Mouse (Mus musculus): ENCODE results near the gene Lrp4. TPM values are rescaled to one million over a fixed set of nuclear protein-coding genes. Genes with fewer than 3 reads are reported as not detected.
A peak's percentile ranks its signal among the peaks of the same experiment; 100 is the strongest.

Lrp4 gene
- polyA plus RNA-seq, 1 experiment = 15.6 TPM

- DNase-seq (ENCODE audit: extremely low spot score in 1 of 2, low spot score in 1 of 2) = no peak
Measured at GRCm38 (mm10) chr2:91452658-91453057, 4.7 kb upstream of the Lrp4 start.

- DNase-seq (ENCODE audit: extremely low spot score in 1 of 2, low spot score in 1 of 2) = no peak
Measured at GRCm38 (mm10) chr2:91453231-91454075, 3.9 kb upstream of the Lrp4 start.

DNA sequence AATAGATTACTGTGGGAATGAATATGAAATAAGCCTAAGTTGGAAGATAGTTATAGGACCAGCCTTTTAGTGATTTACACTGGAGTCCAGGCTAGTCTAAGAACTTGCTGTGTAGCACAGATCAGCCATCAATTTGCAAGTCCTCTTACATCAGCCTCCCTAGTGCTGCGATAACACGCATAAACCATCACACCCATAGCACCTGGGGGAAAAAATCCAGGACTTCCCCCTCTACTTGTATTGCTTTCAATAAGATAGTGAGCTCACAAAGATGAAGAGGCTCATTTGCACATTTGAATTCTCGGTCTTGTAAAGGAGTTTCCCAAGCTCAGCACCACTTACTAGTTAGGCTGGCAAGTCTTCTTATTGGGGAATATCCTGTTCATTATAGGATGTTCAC, 2.9 kb upstream of the Lrp4 start:
- no peak for DNase-seq (ENCODE audit: extremely low spot score in 1 of 2, low spot score in 1 of 2)

- peak in 1 of 2 experiments; percentile 79 for DNase-seq (ENCODE audit: extremely low spot score in 1 of 2, low spot score in 1 of 2)
Measured at GRCm38 (mm10) chr2:91455826-91456225, 1.5 kb upstream of the Lrp4 start.

DNA sequence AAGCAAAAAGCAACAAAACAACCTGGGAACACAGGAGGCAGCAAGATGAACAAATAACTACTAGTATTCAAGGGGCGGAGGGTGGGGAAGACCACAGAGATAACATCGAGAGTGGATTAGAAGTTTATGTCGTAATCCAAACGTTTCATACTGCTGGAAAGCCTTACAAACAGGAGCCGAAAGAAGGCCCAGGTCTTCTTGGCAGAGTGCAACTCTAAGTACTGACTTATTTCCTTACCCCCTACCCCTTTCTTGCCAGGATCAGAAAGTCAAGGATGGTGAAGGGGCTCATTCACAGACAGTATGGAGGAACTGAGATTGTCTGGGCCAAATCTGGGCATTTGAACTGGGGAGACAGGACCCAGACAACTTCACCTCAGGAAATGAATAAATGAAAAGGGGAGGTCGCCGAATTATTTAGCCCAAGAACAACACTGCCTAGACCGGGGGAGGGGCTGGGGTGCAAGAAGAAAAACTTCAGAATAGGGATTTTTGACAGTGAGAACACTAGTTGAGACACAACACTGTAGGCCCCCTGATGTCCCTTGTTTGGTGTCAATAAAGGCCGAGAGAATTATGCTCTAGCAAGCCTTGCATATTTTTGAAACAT, 715 bp upstream of the Lrp4 start:
- no peak for DNase-seq (ENCODE audit: extremely low spot score in 1 of 2, low spot score in 1 of 2)

DNA sequence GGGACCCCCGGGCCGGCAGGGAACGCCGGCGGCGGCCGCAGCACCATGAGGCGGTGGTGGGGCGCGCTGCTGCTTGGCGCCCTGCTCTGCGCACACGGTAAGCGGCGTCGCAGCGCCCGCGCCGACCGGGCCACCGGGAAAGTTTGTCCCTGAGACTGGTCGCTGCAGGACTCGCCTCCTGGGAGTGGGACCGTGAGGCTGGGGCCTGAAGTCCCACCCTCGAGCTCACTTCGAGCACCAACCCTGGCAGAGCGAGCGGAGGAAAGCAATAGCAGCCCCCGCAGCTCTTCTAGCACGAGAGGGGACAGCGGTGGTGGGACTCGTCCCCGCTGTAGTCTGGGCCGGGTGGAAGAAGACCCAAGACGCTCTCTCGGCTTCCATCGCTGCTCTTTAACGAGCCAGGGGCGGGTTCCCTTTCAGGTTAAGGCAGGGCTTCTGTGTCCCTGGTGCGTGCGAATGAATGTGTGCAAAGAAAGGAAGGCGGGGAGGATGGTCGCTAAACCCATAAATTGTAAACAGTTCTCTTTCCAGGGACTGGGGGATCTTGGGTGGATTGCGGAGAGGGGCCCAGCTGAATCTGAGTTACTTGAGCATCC, 443 bp downstream of the Lrp4 start:
- DNase-seq (ENCODE audit: extremely low spot score in 1 of 2, low spot score in 1 of 2) = peak in 1 of 2 experiments; percentile 9

GRCm38 (mm10) chr2:91458252-91458672, 951 bp downstream of the Lrp4 start:
- peak in 1 of 2 experiments; percentile 15 for DNase-seq (ENCODE audit: extremely low spot score in 1 of 2, low spot score in 1 of 2)

- peak in 1 of 2 experiments; percentile 56 for DNase-seq (ENCODE audit: extremely low spot score in 1 of 2, low spot score in 1 of 2)
Measured at GRCm38 (mm10) chr2:91458673-91459391, 1.5 kb downstream of the Lrp4 start.

DNA sequence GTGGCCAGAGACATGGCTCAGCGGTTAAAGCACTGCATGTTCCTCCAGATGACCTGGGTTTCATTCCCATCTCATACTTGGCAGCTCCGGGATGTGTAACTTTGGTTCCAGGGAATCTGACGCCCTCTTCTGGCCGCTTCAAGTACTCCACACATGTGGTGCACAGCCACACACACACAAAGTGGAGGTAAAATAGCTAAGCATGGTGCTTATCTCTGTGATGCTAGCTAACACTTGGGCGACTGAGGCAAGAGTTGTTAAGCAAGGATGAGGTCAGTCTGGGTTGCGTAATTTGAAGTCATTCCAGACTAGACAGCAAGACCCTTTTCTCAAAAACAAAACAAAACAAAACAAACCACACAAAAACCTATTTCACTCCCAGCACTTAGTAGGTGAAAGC, 2.8 kb downstream of the Lrp4 start:
- DNase-seq (ENCODE audit: extremely low spot score in 1 of 2, low spot score in 1 of 2) = no peak

GRCm38 (mm10) chr2:91460771-91461170, 3.5 kb downstream of the Lrp4 start:
- DNase-seq (ENCODE audit: extremely low spot score in 1 of 2, low spot score in 1 of 2) = no peak

- no peak for DNase-seq (ENCODE audit: extremely low spot score in 1 of 2, low spot score in 1 of 2)
Measured at GRCm38 (mm10) chr2:91461341-91461740, 4.0 kb downstream of the Lrp4 start.

DNA sequence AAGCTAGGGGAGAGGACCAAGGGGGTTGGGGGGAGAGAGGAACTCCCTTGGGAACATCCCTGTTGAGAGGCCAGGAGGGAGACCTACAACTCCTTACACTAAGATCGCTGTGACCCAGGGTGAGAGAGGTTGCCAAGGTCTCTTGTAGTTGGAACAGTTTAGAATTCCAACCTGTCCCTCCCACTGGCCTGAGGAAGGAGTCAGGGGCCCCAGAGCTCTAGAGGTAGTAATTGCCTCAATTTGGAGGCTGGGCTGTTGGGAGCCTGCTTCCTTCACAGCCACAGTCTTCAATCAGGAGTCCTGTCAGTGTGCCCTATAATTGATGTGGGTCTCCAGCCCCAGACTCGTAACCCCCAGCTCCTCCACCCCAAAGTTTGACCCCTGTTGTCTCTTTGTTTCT, 4.9 kb downstream of the Lrp4 start:
- DNase-seq (ENCODE audit: extremely low spot score in 1 of 2, low spot score in 1 of 2) = no peak

- no peak for DNase-seq (ENCODE audit: extremely low spot score in 1 of 2, low spot score in 1 of 2)
Measured at GRCm38 (mm10) chr2:91462681-91463080, 5.4 kb downstream of the Lrp4 start.

- no peak for DNase-seq (ENCODE audit: extremely low spot score in 1 of 2, low spot score in 1 of 2)
Measured at GRCm38 (mm10) chr2:91465934-91466333, 8.6 kb downstream of the Lrp4 start.

DNA sequence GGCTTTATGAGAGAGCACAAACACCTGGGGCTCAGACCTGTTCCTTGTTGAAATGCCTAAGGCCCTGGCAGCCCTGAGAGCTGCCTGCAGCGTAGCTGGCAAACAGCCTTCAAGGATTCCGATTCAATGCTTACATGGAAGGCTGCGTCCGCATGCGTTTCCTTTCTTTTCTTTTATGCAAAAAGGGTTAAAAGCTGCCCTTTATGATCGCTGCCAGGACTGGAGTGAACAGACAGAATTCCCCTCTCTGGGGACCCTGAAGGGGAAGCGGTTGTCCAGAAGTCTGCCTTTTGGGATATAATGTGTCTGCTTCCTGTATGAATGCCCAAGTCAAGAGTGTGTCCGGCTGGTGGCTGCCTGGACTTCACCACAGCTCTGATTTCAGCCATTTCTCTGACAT, 10.3 kb downstream of the Lrp4 start:
- no peak for DNase-seq (ENCODE audit: extremely low spot score in 1 of 2, low spot score in 1 of 2)

DNA sequence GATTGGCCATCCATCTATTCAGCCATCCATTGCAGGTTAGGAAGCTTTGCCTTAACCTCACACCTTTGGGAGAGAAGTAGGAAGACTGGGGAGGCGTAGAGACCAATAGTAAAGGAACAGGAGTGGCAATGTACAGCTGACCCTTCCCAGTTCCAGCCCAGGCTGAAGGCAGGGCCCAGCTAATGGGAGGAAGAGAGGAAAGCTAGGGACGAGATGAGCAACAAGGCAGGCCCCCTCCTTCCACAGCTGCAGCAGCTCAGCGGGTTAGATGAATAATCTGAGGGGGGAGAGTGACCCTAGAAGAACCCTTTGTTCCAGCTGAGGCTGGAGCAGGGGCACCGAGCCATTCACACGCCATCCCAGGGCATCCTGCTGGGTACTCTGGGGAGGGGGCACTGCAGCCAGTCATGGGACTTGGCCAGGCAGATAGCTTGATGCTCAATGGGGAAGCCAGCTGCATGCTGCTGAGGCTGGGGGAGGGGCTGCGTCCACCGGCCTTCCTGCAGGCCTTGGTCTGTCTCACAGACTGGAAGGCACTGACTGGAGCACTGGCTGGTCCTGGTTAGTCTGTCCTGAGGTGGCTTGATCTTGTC, 12.8 kb downstream of the Lrp4 start:
- DNase-seq (ENCODE audit: extremely low spot score in 1 of 2, low spot score in 1 of 2) = peak; percentile 41 to 48

DNA sequence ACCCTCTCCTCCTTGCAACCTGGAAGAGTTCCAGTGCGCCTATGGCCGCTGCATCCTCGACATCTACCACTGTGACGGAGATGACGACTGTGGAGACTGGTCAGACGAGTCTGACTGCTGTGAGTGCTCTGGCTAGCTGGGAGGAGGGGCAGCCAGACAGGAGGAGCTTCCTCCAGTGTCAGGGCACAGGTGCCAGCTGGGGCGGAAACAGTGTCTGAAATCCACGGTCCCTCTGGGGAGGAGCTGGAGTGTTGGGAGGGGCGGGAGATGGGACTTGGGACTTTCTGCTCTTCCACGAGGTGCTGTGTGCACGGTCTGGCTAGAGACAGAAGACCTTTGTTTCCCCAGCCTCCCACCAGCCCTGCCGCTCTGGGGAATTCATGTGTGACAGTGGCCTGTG, 17.0 kb downstream of the Lrp4 start:
- DNase-seq (ENCODE audit: extremely low spot score in 1 of 2, low spot score in 1 of 2) = no peak

DNA sequence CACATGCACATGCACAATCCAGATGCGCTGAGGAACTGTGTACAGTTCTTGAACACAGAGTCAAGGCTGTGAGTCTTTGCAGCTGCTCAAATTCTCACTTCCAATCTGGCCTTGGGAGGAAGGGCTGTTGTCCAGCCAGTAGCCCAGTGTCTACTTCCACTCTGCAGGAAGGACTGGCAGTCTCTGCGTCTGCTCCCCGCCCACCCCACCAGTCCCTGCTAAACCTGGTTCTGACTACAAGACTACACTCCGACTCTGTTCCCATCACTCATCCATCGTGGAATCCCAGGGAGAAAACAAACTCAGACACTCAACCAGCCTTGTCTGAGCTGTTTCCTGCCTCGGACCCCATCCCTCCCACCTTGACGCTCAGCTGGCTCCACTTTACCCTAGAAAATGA, 18.5 kb downstream of the Lrp4 start:
- DNase-seq (ENCODE audit: extremely low spot score in 1 of 2, low spot score in 1 of 2) = no peak

DNA sequence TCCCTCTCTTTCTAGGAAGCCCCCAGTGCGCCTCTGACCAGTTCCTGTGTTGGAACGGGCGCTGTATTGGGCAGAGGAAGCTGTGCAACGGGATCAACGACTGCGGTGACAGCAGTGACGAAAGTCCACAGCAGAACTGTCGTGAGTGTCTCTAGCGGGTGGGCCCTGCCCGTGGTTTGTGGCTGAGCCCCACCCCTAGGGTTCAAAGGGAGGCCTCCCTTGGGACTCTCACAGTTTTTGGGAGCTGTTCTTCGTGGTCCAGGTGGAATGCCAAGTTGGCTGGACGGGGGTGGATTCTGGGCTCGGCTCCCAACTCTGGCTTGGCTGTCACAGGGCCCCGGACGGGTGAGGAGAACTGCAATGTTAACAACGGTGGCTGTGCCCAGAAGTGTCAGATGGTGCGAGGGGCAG, 18.9 kb downstream of the Lrp4 start:
- peak in 1 of 2 experiments; percentile 35 for DNase-seq (ENCODE audit: extremely low spot score in 1 of 2, low spot score in 1 of 2)

- DNase-seq (ENCODE audit: extremely low spot score in 1 of 2, low spot score in 1 of 2) = no peak
Measured at GRCm38 (mm10) chr2:91476841-91477240, 19.5 kb downstream of the Lrp4 start.

- DNase-seq (ENCODE audit: extremely low spot score in 1 of 2, low spot score in 1 of 2) = no peak
Measured at GRCm38 (mm10) chr2:91480399-91480801, 23.1 kb downstream of the Lrp4 start.
